Mouse (Mus musculus): ENCODE results near the gene Olfr1184.

DNA sequence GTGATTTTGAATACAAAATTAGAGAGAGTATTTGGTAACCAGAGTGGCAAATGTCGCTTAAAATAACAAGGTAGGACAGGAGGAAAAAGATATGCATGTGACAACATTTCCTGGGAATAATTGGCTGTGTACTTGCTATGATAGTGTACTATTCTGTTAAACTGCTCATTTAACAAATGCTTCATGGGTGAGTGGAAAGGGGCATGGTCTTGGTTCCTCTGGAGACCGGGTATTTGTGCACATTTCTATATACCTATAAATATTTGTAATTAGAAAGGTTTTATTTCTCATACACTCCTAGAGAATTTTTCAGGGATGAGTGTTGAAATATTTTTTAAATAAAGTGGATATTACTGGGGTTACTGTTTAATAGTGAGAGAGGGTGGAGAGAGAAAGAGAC, 34.9 kb downstream of the Olfr1184 start, which contains the start of gene Olfr1186:
- no peak for TF ChIP-seq CTCF (IDR thresholded peaks at IDR 0.05; ENCODE audit: control insufficient read depth, insufficient read depth, insufficient read length)
- TF ChIP-seq MYOD1 (IDR thresholded peaks at IDR 0.05; ENCODE audit: control insufficient read depth, insufficient read length, low read depth) = no peak
